Mouse (Mus musculus): ENCODE data around the gene Slc19a1. TPM values are rescaled to one million over a fixed set of nuclear protein-coding genes. Genes with fewer than 3 reads are reported as not detected.
A peak's percentile ranks its signal among the peaks of the same experiment; 100 is the strongest.

The Slc19a1 gene
- polyA plus RNA-seq (2015; fragmentation: Nextera tagmentation; extraction: Ambion mirVana), result 48.0 and 51.5 TPM in 2 replicates

GRCm38 (mm10) chr10:77031768-77032375, at the start of gene Slc19a1:
Gene Slc19a1 (plus strand): TSS chr10:77032241.
- H3K9ac ChIP-seq (ENCODE audit: low read depth, low read length), result peak within 1 kb of the TSS; percentile 83
- DNase-seq (ENCODE audit: low spot score), result no peak
- H3K4me2 ChIP-seq (ENCODE audit: low read length), result peak within 1 kb of the TSS; percentile 90
- H3K4me3 ChIP-seq (replicated peaks; ENCODE audit: low read depth, low read length), result peak within 1 kb of the TSS; percentile 60
- WGBS, result 48% methylated on average over 13 of the region's 13 CpGs
- no peaks in the 10 kb centered on the region for H3K27me3 ChIP-seq (ENCODE audit: insufficient read depth, low read length)
- no peaks in the 10 kb centered on the region for H3K36me3 ChIP-seq (ENCODE audit: insufficient read depth, low read length)
- TF ChIP-seq CTCF (IDR thresholded peaks at IDR 0.05; ENCODE audit: low read depth), result no peak
- H3K27ac ChIP-seq, result peak within 1 kb of the TSS; percentile 88
- 0 out of 2 replicates have a peak, but pooled peaks have one; percentile 9 for ATAC-seq (replicated peaks; ENCODE audit: low FRiP score, low read depth)
- no peaks in the 10 kb centered on the region for H3K9me3 ChIP-seq (replicated peaks; ENCODE audit: low read length)
- H3K4me1 ChIP-seq (replicated peaks; ENCODE audit: insufficient read depth, low read length), result peaks cover 19% of the 10 kb centered on the region; the same call in 1 of the 2 replicates

GRCm38 (mm10) chr10:76988586-76988985, 43.5 kb upstream of the Slc19a1 start:
- no peaks in the 10 kb centered on the region for H3K36me3 ChIP-seq (ENCODE audit: insufficient read depth, low read length)
- no peaks in the 10 kb centered on the region for H3K4me1 ChIP-seq (replicated peaks; ENCODE audit: insufficient read depth, low read length)
- ATAC-seq (replicated peaks; ENCODE audit: low FRiP score, low read depth), result no peak
- no peak for TF ChIP-seq CTCF (IDR thresholded peaks at IDR 0.05; ENCODE audit: low read depth)
- DNase-seq (ENCODE audit: low spot score), result no peak
- H3K9me3 ChIP-seq (replicated peaks; ENCODE audit: low read length), result no peaks in the 10 kb centered on the region
- H3K4me3 ChIP-seq (replicated peaks; ENCODE audit: low read depth, low read length), result no peak overlapping the region
- 87% methylated on average over 5 of the region's 5 CpGs for WGBS
- no peak overlapping the region for H3K4me2 ChIP-seq (ENCODE audit: low read length)
- H3K27me3 ChIP-seq (ENCODE audit: insufficient read depth, low read length), result no peaks in the 10 kb centered on the region
- no peak overlapping the region for H3K9ac ChIP-seq (ENCODE audit: low read depth, low read length)
- H3K27ac ChIP-seq, result no peak overlapping the region

- no peaks in the 10 kb centered on the region for H3K9me3 ChIP-seq (replicated peaks; ENCODE audit: low read length)
- no peak for TF ChIP-seq CTCF (IDR thresholded peaks at IDR 0.05; ENCODE audit: low read depth)
- H3K27me3 ChIP-seq (ENCODE audit: insufficient read depth, low read length), result no peaks in the 10 kb centered on the region
- DNase-seq (ENCODE audit: low spot score) (no peak), ATAC-seq (replicated peaks; ENCODE audit: low FRiP score, low read depth) (no peak)
- 61% methylated on average over 3 of the region's 3 CpGs for WGBS
- H3K9ac ChIP-seq (ENCODE audit: low read depth, low read length), result no peak overlapping the region
- H3K27ac ChIP-seq, result no peak overlapping the region
- no peaks in the 10 kb centered on the region for H3K4me1 ChIP-seq (replicated peaks; ENCODE audit: insufficient read depth, low read length)
- no peak overlapping the region for H3K4me3 ChIP-seq (replicated peaks; ENCODE audit: low read depth, low read length)
- no peaks in the 10 kb centered on the region for H3K36me3 ChIP-seq (ENCODE audit: insufficient read depth, low read length)
- H3K4me2 ChIP-seq (ENCODE audit: low read length), result no peak overlapping the region
Measured at GRCm38 (mm10) chr10:76992456-76992855, 39.6 kb upstream of the Slc19a1 start.

- Histone ChIP-seq H3K9ac (ENCODE audit: low read depth, low read length) (no peak overlapping the region), H3K27me3 (ENCODE audit: insufficient read depth, low read length) (no peaks in the 10 kb centered on the region), H3K4me1 (replicated peaks; ENCODE audit: insufficient read depth, low read length) (no peaks in the 10 kb centered on the region; the same call in 1 of the 2 replicates), H3K4me2 (ENCODE audit: low read length) (no peak overlapping the region), H3K27ac (peak overlapping the region; percentile 38; the same call in 1 of the 2 replicates), H3K4me3 (replicated peaks; ENCODE audit: low read depth, low read length) (no peak overlapping the region), H3K9me3 (replicated peaks; ENCODE audit: low read length) (no peaks in the 10 kb centered on the region), H3K36me3 (ENCODE audit: insufficient read depth, low read length) (no peaks in the 10 kb centered on the region)
- ATAC-seq (replicated peaks; ENCODE audit: low FRiP score, low read depth), result peak; percentile 87
- TF ChIP-seq CTCF (IDR thresholded peaks at IDR 0.05; ENCODE audit: low read depth), result no peak
- DNase-seq (ENCODE audit: low spot score), result peak; percentile 80
- WGBS, result 18% methylated on average over 17 of the region's 17 CpGs
Measured at GRCm38 (mm10) chr10:76997759-76998513, 34.1 kb upstream of the Slc19a1 start.

- 21% methylated on average over 7 of the region's 7 CpGs for WGBS
- Histone ChIP-seq H3K27me3 (ENCODE audit: insufficient read depth, low read length) (no peaks in the 10 kb centered on the region), H3K9me3 (replicated peaks; ENCODE audit: low read length) (no peaks in the 10 kb centered on the region), H3K4me2 (ENCODE audit: low read length) (no peak overlapping the region), H3K4me3 (replicated peaks; ENCODE audit: low read depth, low read length) (no peak overlapping the region), H3K36me3 (ENCODE audit: insufficient read depth, low read length) (no peaks in the 10 kb centered on the region), H3K4me1 (replicated peaks; ENCODE audit: insufficient read depth, low read length) (peaks cover 11% of the 10 kb centered on the region), H3K9ac (ENCODE audit: low read depth, low read length) (no peak overlapping the region), H3K27ac (no peak overlapping the region)
- peak; percentile 15 for DNase-seq (ENCODE audit: low spot score)
- no peak for TF ChIP-seq CTCF (IDR thresholded peaks at IDR 0.05; ENCODE audit: low read depth)
- ATAC-seq (replicated peaks; ENCODE audit: low FRiP score, low read depth), result no peak
Measured at GRCm38 (mm10) chr10:77004936-77005335, 27.1 kb upstream of the Slc19a1 start.

- 37% methylated on average over 8 of the region's 8 CpGs for WGBS
- TF ChIP-seq CTCF (IDR thresholded peaks at IDR 0.05; ENCODE audit: low read depth), result no peak
- Histone ChIP-seq H3K9ac (ENCODE audit: low read depth, low read length) (no peak overlapping the region), H3K4me1 (replicated peaks; ENCODE audit: insufficient read depth, low read length) (peaks cover 11% of the 10 kb centered on the region), H3K36me3 (ENCODE audit: insufficient read depth, low read length) (no peaks in the 10 kb centered on the region), H3K27ac (peak overlapping the region; percentile 44), H3K4me3 (replicated peaks; ENCODE audit: low read depth, low read length) (no peak overlapping the region), H3K27me3 (ENCODE audit: insufficient read depth, low read length) (no peaks in the 10 kb centered on the region), H3K9me3 (replicated peaks; ENCODE audit: low read length) (no peaks in the 10 kb centered on the region), H3K4me2 (ENCODE audit: low read length) (no peak overlapping the region)
- DNase-seq (ENCODE audit: low spot score) (peak; percentile 58), ATAC-seq (replicated peaks; ENCODE audit: low FRiP score, low read depth) (0 out of 2 replicates have a peak, but pooled peaks have one; percentile 41)
Measured at GRCm38 (mm10) chr10:77007433-77008108, 24.5 kb upstream of the Slc19a1 start.
